Mouse (Mus musculus) E14TG2a.4 (cell line): ENCODE data around the gene Il1r1.

Source experiments
- CTCF ChIP-seq: conservative IDR thresholded peaks from 2 replicates; pipeline ENCODE4 v1.5.1; 2014; ENCODE audit warnings: low read length
- NANOG ChIP-seq: IDR thresholded peaks from 2 replicates; pipeline ENCODE4 v1.6.1; 2014; ENCODE audit warnings: borderline replicate concordance, low read length, mixed read lengths

DNA sequence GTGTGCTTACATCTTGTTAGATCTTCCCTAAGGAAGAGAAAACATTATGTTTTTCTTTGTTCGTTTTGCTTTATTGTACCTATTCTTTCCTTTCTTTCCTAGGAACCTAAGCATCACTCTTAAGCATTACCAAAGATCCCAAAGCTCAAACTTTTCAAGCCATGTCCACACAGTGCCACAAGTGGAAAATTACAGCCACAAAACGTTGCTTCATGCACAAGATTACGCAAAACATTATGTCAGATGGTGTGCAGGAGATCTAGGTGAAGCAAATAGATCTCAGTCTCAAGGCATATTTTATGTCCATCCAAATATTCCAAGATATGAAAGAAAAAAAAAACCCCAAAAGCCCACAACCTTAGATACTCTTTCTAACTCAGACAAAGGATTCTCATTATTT, 4.2 kb downstream of the Il1r1 start:
- no peak for TF ChIP-seq CTCF
- TF ChIP-seq NANOG, result no peak
